Mouse (Mus musculus) CD4-positive naive resting alpha-beta T cell, adult 76 days (primary cell): ENCODE measurements around the gene Hap1. TPM values are rescaled to one million over a fixed set of nuclear protein-coding genes. Genes with fewer than 3 reads are reported as not detected.

Experiments used
- total RNA-seq: library from RNA; stranded (reverse); gene quantifications from one replicate; pipeline ENCODE4 v1.2.4, GENCODE M21; 2023

The Hap1 gene
- 1.2 TPM for total RNA-seq

DNA sequence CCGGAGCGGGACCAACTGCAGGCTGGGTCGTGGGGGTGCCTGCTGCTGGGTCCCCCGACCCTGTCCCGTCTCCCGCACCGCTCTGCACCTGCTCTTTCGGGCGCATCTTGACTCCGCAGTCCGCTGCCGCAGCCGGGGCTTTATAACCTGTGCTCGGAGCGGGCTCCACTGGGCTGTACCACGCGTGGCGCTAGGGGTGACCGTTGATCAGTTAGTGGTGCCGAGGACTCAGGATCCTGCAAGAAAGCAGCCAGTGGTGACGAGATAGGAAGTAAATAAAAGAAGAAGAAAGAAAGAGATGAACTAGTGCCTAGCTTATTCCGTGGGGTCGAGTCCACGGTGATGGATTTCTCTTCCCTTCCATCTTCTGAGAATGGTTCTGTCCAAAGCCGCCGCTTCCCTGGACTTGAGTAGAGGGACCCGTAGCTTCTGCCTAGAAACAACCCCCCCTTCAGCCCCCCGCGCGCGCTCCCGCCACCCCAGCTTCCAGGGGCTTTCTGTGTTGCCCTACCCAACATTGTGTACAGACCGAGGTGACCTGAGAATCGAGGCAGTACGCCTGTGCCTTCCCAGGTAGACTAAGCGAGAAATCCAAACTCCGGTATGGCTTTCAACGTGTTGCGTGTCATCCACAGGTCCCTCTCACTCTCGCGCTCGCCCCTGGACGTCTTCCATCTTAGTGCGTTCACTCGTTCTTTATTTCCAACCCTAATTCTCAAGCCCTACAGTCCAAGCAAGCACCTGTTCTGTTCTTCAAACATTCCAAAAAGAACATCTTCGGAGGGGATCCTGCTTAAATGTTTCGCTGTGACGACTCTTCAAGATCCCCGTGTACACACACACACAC lies at the start of gene Hap1:
Gene Hap1, minus strand, starts transcription at position 157 of the 847 bp plus-strand sequence.

GRCm38 (mm10) chr11:100397600-100398389 lies 41.9 kb upstream of the Hap1 start, which contains the start of gene Jup:
Gene Jup (minus strand): TSS chr11:100397763.

GRCm38 (mm10) chr11:100333944-100334457 lies 21.9 kb downstream of the Hap1 start, which contains the start of gene Gast:
Gene Gast (plus strand): TSS chr11:100334407.

GRCm38 (mm10) chr11:100319492-100320171 lies 36.3 kb downstream of the Hap1 start, which contains the start of gene Eif1:
Gene Eif1 (plus strand): TSS chr11:100319885.

Other genes with a start within 250 kb of the Hap1 start
- not detected for gene Krt13, start 234.6 kb downstream of the Hap1 start, total RNA-seq
- not detected for gene Krt15, start 220.2 kb downstream of the Hap1 start, total RNA-seq
- not detected for gene Krt19, start 207.5 kb downstream of the Hap1 start, total RNA-seq
- not detected for gene Krt9, start 162.9 kb downstream of the Hap1 start, total RNA-seq
- not detected for gene Krt14, start 148.6 kb downstream of the Hap1 start, total RNA-seq
- gene Krt16, start 107.2 kb downstream of the Hap1 start, total RNA-seq: not detected
- gene Krt17, start 95.1 kb downstream of the Hap1 start, total RNA-seq: not detected
- gene Krt42, start 86.3 kb downstream of the Hap1 start, total RNA-seq: not detected
- gene Eif1, start 36.2 kb downstream of the Hap1 start, total RNA-seq: 2,467 TPM
- not detected for gene Gast, start 21.7 kb downstream of the Hap1 start, total RNA-seq
- gene Jup, start 41.6 kb upstream of the Hap1 start, total RNA-seq: 8.3 TPM
- gene P3h4, start 58.7 kb upstream of the Hap1 start, total RNA-seq: not detected
- not detected for gene Fkbp10, start 59.6 kb upstream of the Hap1 start, total RNA-seq
- gene Nt5c3b, start 85.7 kb upstream of the Hap1 start, total RNA-seq: 108 TPM
- 1.4 TPM for gene Klhl10, start 85.8 kb upstream of the Hap1 start, total RNA-seq
- 29.0 TPM for gene Klhl11, start 116.6 kb upstream of the Hap1 start, total RNA-seq
- 145 TPM for gene Acly, start 171.9 kb upstream of the Hap1 start, total RNA-seq
- gene Ttc25, start 189.5 kb upstream of the Hap1 start, total RNA-seq: not detected
- gene Cnp, start 218.8 kb upstream of the Hap1 start, total RNA-seq: 98.3 TPM